Mouse (Mus musculus) gastrocnemius, postnatal 4 days (tissue): ENCODE measurements around the gene Smg1. TPM values are rescaled to one million over a fixed set of nuclear protein-coding genes. Genes with fewer than 3 reads are reported as not detected.
"Not testable (repeated sequence)": the region's sequence is repeated elsewhere in the genome, so short reads cannot be mapped to it uniquely, and the experiment has no call there.

Experiments
- DNase-seq, 2 experiments: peaks; one replicate each; pipeline ENCODE4 v3.0.0; 2021 to 2022; ENCODE audit warnings: low spot score in 2 of 2, mixed read lengths in 2 of 2
- total RNA-seq, 2 experiments: library from RNA; stranded (reverse); gene quantifications; 2 replicates each; pipeline ENCODE4 v1.2.3; 2021

Gene Smg1
- total RNA-seq, 2 experiments from 2014 or later, result 48.3 to 52.7 TPM

GRCm38 (mm10) chr7:118250482-118251160, 7.2 kb upstream of the Smg1 start:
- no peak for DNase-seq

- no peak for DNase-seq
Measured at GRCm38 (mm10) chr7:118249563-118249962, 6.1 kb upstream of the Smg1 start.

DNA sequence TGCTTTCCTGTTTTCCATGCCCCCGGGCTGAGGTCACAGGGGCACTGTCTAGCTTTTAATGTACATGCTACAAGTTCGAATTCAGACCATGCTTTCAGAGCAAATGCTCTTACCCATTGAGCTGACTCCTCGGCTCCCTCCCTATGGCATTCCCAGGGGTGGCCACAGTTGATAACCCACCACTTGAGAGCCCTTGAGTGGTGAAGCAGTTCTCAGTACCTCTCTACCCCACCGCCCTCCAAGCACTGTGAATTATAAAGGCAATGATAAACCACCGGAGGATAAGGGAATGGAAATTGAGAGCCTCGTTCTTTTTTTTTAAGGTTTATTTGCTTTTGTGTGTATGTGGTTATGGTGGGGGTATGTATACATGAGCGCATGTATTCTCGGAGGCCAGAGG, 4.6 kb upstream of the Smg1 start:
- no peak for DNase-seq

GRCm38 (mm10) chr7:118245260-118245659, 1.8 kb upstream of the Smg1 start:
- DNase-seq, result no peak

GRCm38 (mm10) chr7:118242911-118243412, 508 bp downstream of the Smg1 start:
- DNase-seq, result no peak

GRCm38 (mm10) chr7:118242309-118242708, 1.2 kb downstream of the Smg1 start:
- DNase-seq, result no peak

DNA sequence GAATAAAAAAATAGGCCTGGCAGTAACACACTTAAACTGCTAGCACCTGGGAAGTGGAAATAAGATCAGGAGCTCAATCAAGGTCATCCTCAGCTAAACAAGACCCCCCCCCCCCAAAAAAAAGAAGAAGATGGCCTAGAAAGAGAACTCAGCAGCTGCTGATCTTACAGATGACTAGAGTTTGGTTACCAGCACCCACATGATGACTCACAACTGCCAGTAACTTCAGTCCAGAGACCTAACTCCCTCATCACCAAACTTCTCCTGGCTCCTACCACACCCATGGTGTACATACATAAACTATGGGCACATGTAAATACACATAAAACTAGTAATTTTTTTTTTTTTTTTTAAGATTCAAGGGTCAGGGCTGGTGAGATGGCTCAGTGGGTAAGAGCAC, 3.1 kb downstream of the Smg1 start:
- DNase-seq, result no peak

GRCm38 (mm10) chr7:118239996-118240395, 3.5 kb downstream of the Smg1 start:
- no peak for DNase-seq

GRCm38 (mm10) chr7:118236949-118237348, 6.5 kb downstream of the Smg1 start:
- no peak for DNase-seq

DNA sequence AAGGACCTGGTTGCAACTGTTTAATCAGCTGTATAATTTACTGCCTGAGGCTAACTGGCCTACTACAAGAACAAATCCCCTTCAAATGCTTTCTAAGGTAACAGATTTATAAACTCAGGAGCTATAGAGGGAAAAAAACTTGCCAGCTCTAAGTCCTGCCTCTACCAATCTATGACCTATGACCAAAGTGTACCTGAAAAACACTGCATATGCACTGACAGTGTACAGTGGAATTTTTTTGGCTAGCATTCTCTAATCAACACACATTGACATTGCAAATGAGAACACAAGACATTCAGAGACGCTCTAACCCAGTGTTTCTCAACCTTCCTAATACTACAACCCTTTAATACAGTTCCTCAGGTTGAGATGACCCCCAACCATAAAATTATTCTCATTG, 9.2 kb downstream of the Smg1 start:
- DNase-seq, result no peak

GRCm38 (mm10) chr7:118232613-118233012, 10.9 kb downstream of the Smg1 start:
- DNase-seq, result no peak

DNA sequence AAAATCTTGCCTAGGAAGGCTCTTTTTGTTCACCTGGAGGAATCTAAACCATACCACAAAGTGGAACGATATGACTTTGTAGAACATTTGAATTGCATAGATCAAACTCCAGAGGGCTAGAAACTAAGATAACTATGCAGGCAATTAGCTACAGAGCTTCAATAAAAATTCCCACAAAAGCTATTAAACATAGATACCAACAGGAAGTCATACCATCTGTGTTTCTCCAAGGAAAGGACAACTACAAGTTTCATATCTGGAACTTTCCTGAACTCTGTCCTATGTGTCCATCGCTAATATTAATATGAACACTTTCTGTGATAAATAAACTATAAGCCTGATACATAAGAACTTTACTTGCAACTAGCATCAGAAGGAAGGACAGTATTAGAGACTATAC, 23.7 kb downstream of the Smg1 start:
- DNase-seq, result no peak

- DNase-seq, result no peak
Measured at GRCm38 (mm10) chr7:118206396-118206795, 37.1 kb downstream of the Smg1 start.

DNA sequence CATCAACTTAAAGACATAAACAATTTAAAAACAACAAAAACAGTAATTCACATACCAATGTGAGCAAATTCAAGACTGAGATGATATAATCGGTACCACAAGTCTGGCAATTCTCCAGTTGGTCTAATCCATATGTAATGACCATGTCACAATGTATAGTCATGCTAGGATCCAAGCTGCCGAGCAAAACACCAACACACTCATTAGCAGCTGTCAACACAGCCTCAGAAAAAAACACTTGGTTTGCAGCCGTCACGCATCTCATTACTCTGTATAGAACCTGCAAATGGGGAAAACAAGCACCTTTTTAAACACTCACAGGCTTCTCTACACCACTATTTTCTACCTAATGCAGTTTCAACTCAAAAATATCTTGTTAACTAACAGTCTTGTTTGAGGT, 47.7 kb downstream of the Smg1 start:
- no peak for DNase-seq

DNA sequence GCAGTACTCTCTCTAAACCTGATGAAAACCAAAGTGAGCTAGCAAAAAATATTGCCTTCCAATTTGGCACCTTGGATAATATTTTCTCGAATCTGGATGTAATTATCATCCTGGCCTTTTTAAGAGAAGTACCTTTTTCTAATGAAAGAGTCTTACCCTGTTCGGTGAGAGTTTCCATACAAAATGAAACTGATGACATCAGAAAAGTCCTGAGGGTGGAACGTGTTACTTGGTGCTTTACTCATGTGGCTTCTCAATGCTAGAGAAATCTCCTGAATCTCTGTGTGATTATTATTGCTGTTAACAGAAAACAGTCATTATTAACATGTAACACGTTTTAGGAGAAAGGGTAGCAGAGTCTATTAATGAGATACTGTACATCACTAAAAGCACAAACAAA, 57.6 kb downstream of the Smg1 start:
- DNase-seq, result no peak

- DNase-seq, result no peak
Measured at GRCm38 (mm10) chr7:118184604-118185003, 58.9 kb downstream of the Smg1 start.

- no peak for DNase-seq
Measured at GRCm38 (mm10) chr7:118181123-118181522, 62.3 kb downstream of the Smg1 start.

GRCm38 (mm10) chr7:118179782-118180181, 63.7 kb downstream of the Smg1 start:
- no peak for DNase-seq

GRCm38 (mm10) chr7:118175821-118176355, 67.6 kb downstream of the Smg1 start:
- no peak for DNase-seq

DNA sequence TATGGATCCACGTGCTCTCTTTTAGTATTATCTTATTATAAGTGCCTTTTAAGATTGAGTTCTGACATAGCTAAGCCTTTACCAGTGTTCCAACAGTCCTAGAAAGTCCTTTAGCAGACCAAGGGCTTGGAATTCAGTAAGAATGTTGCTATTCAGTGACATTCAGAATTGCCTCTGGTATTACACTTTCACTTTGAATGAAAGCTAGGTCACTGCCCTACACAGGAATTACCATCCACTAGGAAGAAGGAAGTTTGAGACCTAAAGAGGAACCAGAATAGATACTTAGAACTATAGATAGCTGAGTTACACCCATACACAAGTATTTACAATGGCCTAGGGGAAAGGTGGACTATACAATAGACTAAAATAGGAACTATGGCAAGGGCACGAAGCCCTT, 73.3 kb downstream of the Smg1 start:
- not testable (repeated sequence) for DNase-seq

- DNase-seq, result no peak
Measured at GRCm38 (mm10) chr7:118163006-118163405, 80.5 kb downstream of the Smg1 start.

DNA sequence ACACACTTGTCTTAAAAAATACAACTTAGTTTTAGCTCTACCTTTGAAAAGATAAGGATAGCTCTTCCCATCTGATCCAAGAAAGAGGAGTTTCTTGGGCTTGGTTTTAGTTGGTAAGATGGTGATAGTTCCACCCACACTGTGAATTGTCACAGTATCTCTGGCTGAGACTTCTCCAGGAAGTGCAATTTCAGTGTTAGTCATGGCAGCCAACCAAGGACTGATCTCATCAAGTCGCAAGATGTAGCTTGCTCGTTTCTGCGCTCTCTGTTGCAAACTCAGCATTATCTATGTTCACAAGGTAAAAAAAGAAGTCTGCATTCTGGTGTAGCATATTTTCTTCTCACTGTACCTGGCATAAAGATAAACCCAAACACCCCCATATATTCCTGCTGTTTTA, 83.3 kb downstream of the Smg1 start:
- DNase-seq, result no peak

- DNase-seq, result no peak
Measured at GRCm38 (mm10) chr7:118156461-118156860, 87.0 kb downstream of the Smg1 start.
